Mouse (Mus musculus) lung, embryonic 14.5 days (tissue): ENCODE data around the gene Fam98b. TPM values are rescaled to one million over a fixed set of nuclear protein-coding genes. Genes with fewer than 3 reads are reported as not detected.

Experiments used
- ATAC-seq: fragments of 200-750 bp; cut with Nextera tagmentation; 2 replicates; pipeline ENCODE4 v1.8.0; 2017; ENCODE audit warnings: mild to moderate bottlenecking, moderate TSS enrichment, moderate library complexity; ENCODE audit not compliant: insufficient read depth
- DNase-seq: peaks from one replicate; pipeline ENCODE4 v3.0.0-alpha.2; 2015
- H3K27ac ChIP-seq: fragments of 300-500 bp; sonication (generic); 2 replicates; pipeline ENCODE4 v1.5.1; 2014; ENCODE audit warnings: low read depth, mild to moderate bottlenecking, moderate library complexity
- H3K27me3 ChIP-seq: fragments of 300-500 bp; sonication (generic); 2 replicates; pipeline ENCODE4 v1.6.1; 2014; ENCODE audit warnings: low read length, control low read depth; ENCODE audit not compliant: insufficient read depth
- H3K36me3 ChIP-seq: fragments of 300-500 bp; sonication (generic); 2 replicates; pipeline ENCODE4 v1.6.1; 2014; ENCODE audit warnings: control low read depth; ENCODE audit not compliant: insufficient read depth
- H3K4me1 ChIP-seq: fragments of 300-500 bp; sonication (generic); 2 replicates; pipeline ENCODE4 v1.6.1; 2014; ENCODE audit warnings: antibody characterized with exemption, control low read depth; ENCODE audit not compliant: insufficient read depth
- H3K4me2 ChIP-seq: fragments of 300-500 bp; sonication (generic); 2 replicates; pipeline ENCODE4 v1.6.1; 2014; ENCODE audit warnings: mild to moderate bottlenecking
- H3K4me3 ChIP-seq: fragments of 300-500 bp; sonication (generic); 2 replicates; pipeline ENCODE4 v1.5.1; 2014; ENCODE audit warnings: low read depth, low read length
- H3K9ac ChIP-seq: fragments of 300-500 bp; sonication (generic); 2 replicates; pipeline ENCODE4 v1.6.1; 2014
- H3K9me3 ChIP-seq: fragments of 300-500 bp; sonication (generic); 2 replicates; pipeline ENCODE4 v1.6.1; 2016; ENCODE audit warnings: low read depth, low read length, control low read depth
- CTCF ChIP-seq: IDR thresholded peaks from 2 replicates; pipeline ENCODE4 v1.5.1; 2016; ENCODE audit warnings: antibody characterized with exemption, low read depth
- WGBS: fragments of 180-500 bp; shearing (Covaris S2); extraction: QIAGEN DNeasy Blood & Tissue Kit; methylation state at CpG from one replicate; pipeline ENCODE4 v1.1.7; 2014; 5-methylcytosine and 5-hydroxymethylcytosine counted together
- polyA plus RNA-seq: library from polyadenylated mRNA; unstranded; fragments of >200 nt; fragmentation: Nextera tagmentation; extraction: Ambion mirVana; gene quantifications from 2 replicates; pipeline ENCODE4 v1.2.1, GENCODE M21; 2014

The Fam98b gene
- polyA plus RNA-seq, 1 experiment from 2014 or later, result 8.4 TPM

GRCm38 (mm10) chr2:117313586-117314235 is 64.2 kb downstream of the Fam98b start:
- Histone ChIP-seq H3K9ac (no peak overlapping the region), H3K27me3 (no peaks in the 10 kb centered on the region), H3K9me3 (no peaks in the 10 kb centered on the region), H3K4me1 (no peaks in the 10 kb centered on the region), H3K36me3 (no peaks in the 10 kb centered on the region), H3K4me2 (no peak overlapping the region), H3K27ac (no peak overlapping the region), H3K4me3 (no peak overlapping the region)
- ATAC-seq (no peak), DNase-seq (no peak)
- 87% methylated on average over 5 of the region's 5 CpGs for WGBS
- no peak for TF ChIP-seq CTCF

GRCm38 (mm10) chr2:117318991-117319390 is 69.5 kb downstream of the Fam98b start:
- Histone ChIP-seq H3K27ac (no peak overlapping the region), H3K9ac (no peak overlapping the region), H3K4me3 (no peak overlapping the region), H3K4me2 (no peak overlapping the region), H3K36me3 (no peaks in the 10 kb centered on the region), H3K27me3 (no peaks in the 10 kb centered on the region), H3K4me1 (no peaks in the 10 kb centered on the region), H3K9me3 (no peaks in the 10 kb centered on the region)
- TF ChIP-seq CTCF, result no peak
- DNase-seq, result no peak
- ATAC-seq, result no peak
- 79% methylated on average over 3 of the region's 3 CpGs for WGBS

Other genes starting within 250 kb of the Fam98b start
- 33.6 and 33.7 TPM in 2 replicates for gene Spred1, start 128.4 kb upstream of the Fam98b start, polyA plus RNA-seq
- gene Rasgrp1, start 93.3 kb downstream of the Fam98b start, polyA plus RNA-seq, result 1.5 and 2.1 TPM in 2 replicates